Mouse (Mus musculus) hindbrain, embryonic 12.5 days (tissue): ENCODE results near the gene Csnk1g2. TPM values are rescaled to one million over a fixed set of nuclear protein-coding genes. Genes with fewer than 3 reads are reported as not detected.
"Not testable (repeated sequence)": the region's sequence is repeated elsewhere in the genome, so short reads cannot be mapped to it uniquely, and the experiment has no call there.

Experiments
- ATAC-seq: fragments of 200-750 bp; cut with Nextera tagmentation; 2 replicates; pipeline ENCODE4 v1.8.0; 2017; ENCODE audit warnings: moderate TSS enrichment; ENCODE audit not compliant: low FRiP score
- H3K27ac ChIP-seq: fragments of 300-500 bp; sonication (generic); 2 replicates; pipeline ENCODE4 v1.5.1; 2016; ENCODE audit warnings: mild to moderate bottlenecking
- H3K27me3 ChIP-seq: fragments of 300-500 bp; sonication (generic); 2 replicates; pipeline ENCODE4 v1.6.1; 2016; ENCODE audit warnings: mild to moderate bottlenecking
- H3K36me3 ChIP-seq: fragments of 300-500 bp; sonication (generic); 2 replicates; pipeline ENCODE4 v1.6.1; 2016; ENCODE audit warnings: mild to moderate bottlenecking
- H3K4me1 ChIP-seq: fragments of 300-500 bp; sonication (generic); 2 replicates; pipeline ENCODE4 v1.6.1; 2016
- H3K4me2 ChIP-seq: fragments of 300-500 bp; sonication (generic); replicated peaks from 2 replicates; pipeline ENCODE4 v1.6.1; 2016; ENCODE audit warnings: mild to moderate bottlenecking
- H3K4me3 ChIP-seq: fragments of 300-500 bp; sonication (generic); 2 replicates; pipeline ENCODE4 v1.5.1; 2016; ENCODE audit warnings: mild to moderate bottlenecking
- H3K9ac ChIP-seq: fragments of 300-500 bp; sonication (generic); 2 replicates; pipeline ENCODE4 v1.6.1; 2016; ENCODE audit warnings: mild to moderate bottlenecking, moderate library complexity
- H3K9me3 ChIP-seq: fragments of 300-500 bp; sonication (generic); replicated peaks from 2 replicates; pipeline ENCODE4 v1.6.1; 2016; ENCODE audit warnings: mild to moderate bottlenecking
- WGBS: fragments of 180-500 bp; shearing (Covaris S2); methylation state at CpG from one replicate; pipeline ENCODE4 v1.1.7; 2016; 5-methylcytosine and 5-hydroxymethylcytosine counted together
- polyA plus RNA-seq: library from polyadenylated mRNA; unstranded; fragments of >200 nt; fragmentation: Nextera tagmentation; extraction: Ambion mirVana; gene quantifications from 2 replicates; pipeline ENCODE4 v1.2.1, GENCODE M21; 2016

Csnk1g2 gene
- polyA plus RNA-seq, 1 experiment from 2014 or later, result 192 TPM

- peaks cover 22% of the 10 kb centered on the region for H3K4me1 ChIP-seq
- H3K4me3 ChIP-seq, H3K27me3 ChIP-seq, H3K9me3 ChIP-seq, H3K27ac ChIP-seq, H3K9ac ChIP-seq, H3K4me2 ChIP-seq, ATAC-seq: not testable (repeated sequence)
- H3K36me3 ChIP-seq, result peaks cover 48% of the 10 kb centered on the region
- 88% methylated on average over 6 of the region's 6 CpGs for WGBS
Observed at GRCm38 (mm10) chr10:80649910-80650309, 27.3 kb downstream of the Csnk1g2 start.

GRCm38 (mm10) chr10:80650392-80650791 is 27.8 kb downstream of the Csnk1g2 start:
- whole genome bisulfite sequencing, result 95% methylated on average over 10 of the region's 10 CpGs
- no peak overlapping the region for H3K4me2 ChIP-seq
- ATAC-seq, result no peak

GRCm38 (mm10) chr10:80653156-80653720 is 30.6 kb downstream of the Csnk1g2 start:
- Histone ChIP-seq H3K36me3 (peaks cover 16% of the 10 kb centered on the region), H3K4me1 (peaks cover 37% of the 10 kb centered on the region), H3K27ac (no peak overlapping the region), H3K9me3 (no peaks in the 10 kb centered on the region), H3K4me3 (no peak overlapping the region), H3K9ac (peak overlapping the region; percentile 20; the same call in 1 of the 2 replicates), H3K4me2 (no peak overlapping the region), H3K27me3 (no peaks in the 10 kb centered on the region)
- no peak for ATAC-seq
- WGBS, result 89% methylated on average over 6 of the region's 6 CpGs

More at GRCm38 (mm10) chr10:80650392-80650791, 27.8 kb downstream of the Csnk1g2 start:
- Histone ChIP-seq H3K4me3 (no peak overlapping the region), H3K9ac (no peak overlapping the region; the same call in 1 of the 2 replicates), H3K4me1 (peaks cover 27% of the 10 kb centered on the region), H3K27ac (no peak overlapping the region), H3K27me3 (no peaks in the 10 kb centered on the region), H3K36me3 (peaks cover 43% of the 10 kb centered on the region), H3K9me3 (no peaks in the 10 kb centered on the region)

- Histone ChIP-seq H3K9ac (peak overlapping the region; percentile 98), H3K9me3 (no peaks in the 10 kb centered on the region), H3K4me3 (peak overlapping the region; percentile 86), H3K27me3 (no peaks in the 10 kb centered on the region), H3K36me3 (peaks cover 11% of the 10 kb centered on the region), H3K4me2 (peak overlapping the region; percentile 97), H3K4me1 (peaks cover 30% of the 10 kb centered on the region), H3K27ac (no peak overlapping the region; the same call in 1 of the 2 replicates)
- no peak for ATAC-seq
- WGBS, result 86% methylated on average over 6 of the region's 6 CpGs
Observed at GRCm38 (mm10) chr10:80654866-80655265, 32.2 kb downstream of the Csnk1g2 start.

GRCm38 (mm10) chr10:80655406-80656129 is 32.9 kb downstream of the Csnk1g2 start:
- 4% methylated on average over 11 of the region's 12 CpGs for WGBS
- Histone ChIP-seq H3K4me1 (peaks cover 30% of the 10 kb centered on the region), H3K4me2 (peak overlapping the region; percentile 97), H3K36me3 (peaks cover 8% of the 10 kb centered on the region), H3K9me3 (no peaks in the 10 kb centered on the region), H3K4me3 (peak overlapping the region; percentile 86), H3K27me3 (no peaks in the 10 kb centered on the region), H3K9ac (peak overlapping the region; percentile 98), H3K27ac (peak overlapping the region; percentile 87)
- ATAC-seq, result peak; percentile 51

GRCm38 (mm10) chr10:80656130-80656862 is 33.7 kb downstream of the Csnk1g2 start:
- H3K4me1 ChIP-seq, result peaks cover 30% of the 10 kb centered on the region
- peak overlapping the region; percentile 97 for H3K4me2 ChIP-seq
- peak overlapping the region; percentile 89 for H3K27ac ChIP-seq
- under 1% methylated on average over 70 of the region's 72 CpGs for WGBS
- peak overlapping the region; percentile 86 for H3K4me3 ChIP-seq
- H3K9me3 ChIP-seq, result no peaks in the 10 kb centered on the region
- H3K9ac ChIP-seq, result peak overlapping the region; percentile 98
- H3K36me3 ChIP-seq, result peaks cover 6% of the 10 kb centered on the region; the same call in 1 of the 2 replicates
- peak; percentile 88 for ATAC-seq
- no peaks in the 10 kb centered on the region for H3K27me3 ChIP-seq

- Histone ChIP-seq H3K4me1 (peaks cover 30% of the 10 kb centered on the region), H3K27ac (peak within 1 kb of the TSS; percentile 89), H3K4me3 (peak within 1 kb of the TSS; percentile 86), H3K9ac (peak within 1 kb of the TSS; percentile 98), H3K27me3 (no peaks in the 10 kb centered on the region), H3K9me3 (no peaks in the 10 kb centered on the region), H3K4me2 (peak within 1 kb of the TSS; percentile 97), H3K36me3 (peaks cover 4% of the 10 kb centered on the region; the same call in 1 of the 2 replicates)
- ATAC-seq, result peak; percentile 46
- 22% methylated on average over 15 of the region's 15 CpGs for WGBS
Observed at GRCm38 (mm10) chr10:80656863-80657623, 34.4 kb downstream of the Csnk1g2 start, which contains the start of gene Btbd2. TSS of gene Btbd2 (minus strand) at chr10:80657071.

GRCm38 (mm10) chr10:80658194-80658840 is 35.7 kb downstream of the Csnk1g2 start:
- ATAC-seq, result no peak
- H3K27me3 ChIP-seq, result no peaks in the 10 kb centered on the region
- no peak overlapping the region for H3K27ac ChIP-seq
- peaks cover 26% of the 10 kb centered on the region for H3K4me1 ChIP-seq
- no peaks in the 10 kb centered on the region for H3K9me3 ChIP-seq
- no peak overlapping the region for H3K9ac ChIP-seq
- H3K36me3 ChIP-seq, result no peaks in the 10 kb centered on the region
- H3K4me3 ChIP-seq, result no peak overlapping the region
- WGBS, result 86% methylated on average over 14 of the region's 14 CpGs
- no peak overlapping the region for H3K4me2 ChIP-seq

GRCm38 (mm10) chr10:80658841-80659202 is 36.2 kb downstream of the Csnk1g2 start:
- H3K9ac ChIP-seq, result no peak overlapping the region
- H3K4me1 ChIP-seq, result peaks cover 31% of the 10 kb centered on the region
- H3K27ac ChIP-seq, result 0 out of 2 replicates have a peak overlapping the region, but pooled peaks have one; percentile 36
- no peaks in the 10 kb centered on the region for H3K9me3 ChIP-seq
- no peaks in the 10 kb centered on the region for H3K27me3 ChIP-seq
- ATAC-seq, result no peak
- 64% methylated on average over 4 of the region's 4 CpGs for WGBS
- no peaks in the 10 kb centered on the region for H3K36me3 ChIP-seq
- H3K4me3 ChIP-seq, result no peak overlapping the region
- H3K4me2 ChIP-seq, result no peak overlapping the region

GRCm38 (mm10) chr10:80659213-80659612 is 36.6 kb downstream of the Csnk1g2 start:
- Histone ChIP-seq H3K4me3 (no peak overlapping the region), H3K9me3 (no peaks in the 10 kb centered on the region), H3K4me1 (peaks cover 31% of the 10 kb centered on the region), H3K36me3 (no peaks in the 10 kb centered on the region), H3K27me3 (no peaks in the 10 kb centered on the region), H3K27ac (0 out of 2 replicates have a peak overlapping the region, but pooled peaks have one; percentile 36), H3K9ac (no peak overlapping the region), H3K4me2 (peak overlapping the region; percentile 32)
- WGBS, result 17% methylated on average over 10 of the region's 10 CpGs
- no peak for ATAC-seq

- Histone ChIP-seq H3K4me1 (peaks cover 31% of the 10 kb centered on the region), H3K27me3 (no peaks in the 10 kb centered on the region), H3K9me3 (no peaks in the 10 kb centered on the region), H3K4me2 (no peak overlapping the region), H3K9ac (no peak overlapping the region), H3K27ac (no peak overlapping the region), H3K4me3 (no peak overlapping the region), H3K36me3 (peaks cover 10% of the 10 kb centered on the region; the same call in 1 of the 2 replicates)
- 34% methylated on average over 5 of the region's 5 CpGs for WGBS
- no peak for ATAC-seq
Observed at GRCm38 (mm10) chr10:80661149-80661548, 38.5 kb downstream of the Csnk1g2 start.
